Mouse (Mus musculus) lung, postnatal 0 days (tissue): Measurements from ENCODE around the gene Srgap2.

Experiments
- CTCF ChIP-seq: IDR thresholded peaks from 2 replicates; pipeline ENCODE4 v1.5.1; 2016; ENCODE audit warnings: antibody characterized with exemption, mild to moderate bottlenecking
- EP300 ChIP-seq: IDR thresholded peaks from 2 replicates; pipeline ENCODE4 v1.6.1; 2016; ENCODE audit warnings: antibody characterized with exemption, mild to moderate bottlenecking, control low read depth

DNA sequence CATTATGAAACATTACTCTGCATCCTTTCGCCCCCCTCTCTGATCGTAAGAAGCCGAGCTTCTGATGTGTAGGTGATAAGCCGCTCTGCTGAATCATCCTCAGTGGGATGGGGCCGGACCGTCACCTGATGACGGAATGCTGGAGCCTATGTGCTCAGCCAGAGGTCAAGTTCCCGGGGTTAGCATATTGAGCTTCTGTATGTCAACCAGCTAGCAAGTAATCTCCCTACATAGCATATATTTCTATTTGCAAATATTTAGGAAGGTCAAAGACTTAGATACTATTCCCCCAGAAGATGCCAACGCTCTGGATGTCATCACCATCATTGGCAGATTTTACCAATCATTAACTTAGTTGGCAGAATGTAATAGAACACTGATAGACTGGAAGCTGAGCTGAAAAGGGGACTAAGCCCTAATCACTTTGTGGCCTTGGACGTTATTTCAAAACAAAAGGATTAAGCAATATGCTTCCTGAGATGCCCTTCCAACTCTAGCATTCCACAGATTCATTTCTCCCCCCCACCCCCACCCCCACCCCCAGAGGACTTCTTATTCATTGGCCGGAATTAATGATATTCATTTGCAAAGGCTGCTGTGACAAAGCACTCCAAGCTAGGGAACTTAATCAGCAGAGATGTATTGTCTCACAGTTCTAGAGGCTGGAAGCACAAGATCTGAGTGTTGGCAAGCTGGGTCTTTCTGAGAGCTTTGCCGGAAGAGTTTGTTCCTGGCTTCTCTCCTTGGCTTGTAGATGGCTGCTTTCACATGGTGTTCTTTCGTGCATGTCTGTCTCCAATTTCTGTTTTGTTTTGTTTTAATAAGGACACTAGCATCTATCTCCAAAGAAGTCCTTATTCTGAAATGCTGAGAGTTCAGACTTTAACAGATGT, 19.9 kb upstream of the Srgap2 start:
- TF ChIP-seq CTCF (no peak), EP300 (no peak)
